Mouse (Mus musculus) neural tube, postnatal 0 days (tissue): Measurements from ENCODE around the gene Sytl4. TPM values are rescaled to one million over a fixed set of nuclear protein-coding genes. Genes with fewer than 3 reads are reported as not detected.

Source experiments
- polyA plus RNA-seq: library from polyadenylated mRNA; unstranded; fragments of >200 nt; fragmentation: Nextera tagmentation; extraction: Ambion mirVana; gene quantifications from 2 replicates; pipeline ENCODE4 v1.2.1, GENCODE M21; 2015

Sytl4 gene
- polyA plus RNA-seq = 0.68 and 0.73 TPM in 2 replicates

GRCm38 (mm10) chrX:133981231-133982002 lies at the start of gene Sytl4:
TSS of gene Sytl4 (minus strand) at chrX:133981812.

GRCm38 (mm10) chrX:133908261-133908660 lies 73.4 kb downstream of the Sytl4 start, which contains the start of gene Srpx2:
TSS of gene Srpx2 (plus strand) at chrX:133908426.

DNA sequence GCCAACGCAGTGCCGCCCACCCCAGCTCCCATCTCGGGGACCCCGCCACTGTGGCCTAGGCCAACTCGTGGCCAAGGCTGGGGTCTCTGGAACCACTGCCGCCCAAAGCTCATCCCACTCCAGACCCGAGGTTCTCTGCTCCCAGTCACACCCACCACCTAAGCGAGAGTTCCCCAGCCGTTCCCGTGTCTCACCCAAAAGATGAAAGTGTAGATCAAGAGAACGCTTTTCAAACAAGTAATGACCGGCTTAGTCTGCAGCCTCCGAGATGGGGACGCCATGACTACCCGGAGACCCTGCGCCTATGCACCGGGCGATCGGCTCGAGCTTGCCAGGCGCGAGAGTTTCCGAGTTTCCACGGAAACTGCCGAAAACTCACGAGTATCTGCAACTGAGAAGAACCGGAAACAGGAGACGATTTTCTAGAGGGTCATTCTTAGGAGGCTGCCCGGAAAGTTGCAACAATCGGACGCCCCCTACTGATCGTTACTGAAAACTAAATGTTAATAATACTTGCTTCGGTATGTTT lies 83.5 kb downstream of the Sytl4 start, which contains the start of gene Tspan6:
Tspan6 (minus strand) TSS at position 416 of the 529 bp plus-strand sequence.

Other genes starting within 250 kb of the Sytl4 start
- gene Tnmd, start 130.8 kb downstream of the Sytl4 start, polyA plus RNA-seq = 1.5 and 2.4 TPM in 2 replicates
- 250 TPM in 2 replicates for gene Tspan6, start 83.4 kb downstream of the Sytl4 start, polyA plus RNA-seq
- gene Srpx2, start 73.4 kb downstream of the Sytl4 start, polyA plus RNA-seq = 1.5 TPM in 2 replicates
- gene Cstf2, start 77.4 kb upstream of the Sytl4 start, polyA plus RNA-seq = 51.9 and 55.3 TPM in 2 replicates
- 0.74 and 1.3 TPM in 2 replicates for gene Xkrx, start 180.3 kb upstream of the Sytl4 start, polyA plus RNA-seq
- gene Arl13a, start 205.7 kb upstream of the Sytl4 start, polyA plus RNA-seq = not detected in 2 replicates
- gene Nox1, start 240.1 kb upstream of the Sytl4 start, polyA plus RNA-seq = 0.11 TPM in 1 of 2 replicates, not detected in the other